Mouse (Mus musculus) neural tube, embryonic 14.5 days (tissue): ENCODE results near the gene Zfp277. TPM values are rescaled to one million over a fixed set of nuclear protein-coding genes. Genes with fewer than 3 reads are reported as not detected.

Source experiments
- ATAC-seq: fragments of 200-750 bp; cut with Nextera tagmentation; 2 replicates; pipeline ENCODE4 v1.8.0; 2017; ENCODE audit warnings: low read depth, mild to moderate bottlenecking, moderate TSS enrichment, moderate library complexity
- H3K27ac ChIP-seq: fragments of 300-500 bp; sonication (generic); 2 replicates; pipeline ENCODE4 v1.5.1; 2014; ENCODE audit warnings: low read depth, mild to moderate bottlenecking, control low read depth, low read length, moderate library complexity, mixed read lengths
- H3K27me3 ChIP-seq: fragments of 300-500 bp; sonication (generic); 2 replicates; pipeline ENCODE4 v1.6.1; 2014; ENCODE audit warnings: low read length; ENCODE audit not compliant: control insufficient read depth, insufficient read depth
- H3K36me3 ChIP-seq: fragments of 300-500 bp; sonication (generic); 2 replicates; pipeline ENCODE4 v1.6.1; 2014; ENCODE audit warnings: low read length, mixed read lengths; ENCODE audit not compliant: control insufficient read depth, insufficient read depth
- H3K4me1 ChIP-seq: fragments of 300-500 bp; sonication (generic); 2 replicates; pipeline ENCODE4 v1.6.1; 2014; ENCODE audit warnings: low read length; ENCODE audit not compliant: control insufficient read depth, insufficient read depth
- H3K4me2 ChIP-seq: fragments of 300-500 bp; sonication (generic); 2 replicates; pipeline ENCODE4 v1.6.1; 2014; ENCODE audit warnings: mild to moderate bottlenecking, low read depth, low read length, control low read depth
- H3K4me3 ChIP-seq: fragments of 300-500 bp; sonication (generic); 2 replicates; pipeline ENCODE4 v1.5.1; 2014; ENCODE audit warnings: low read depth, low read length, control low read depth, mixed read lengths
- H3K9ac ChIP-seq: fragments of 300-500 bp; sonication (generic); replicated peaks from 2 replicates; pipeline ENCODE4 v1.6.1; 2014; ENCODE audit warnings: low read depth, mild to moderate bottlenecking, control low read depth, low read length, mixed read lengths
- H3K9me3 ChIP-seq: fragments of 300-500 bp; sonication (generic); 2 replicates; pipeline ENCODE4 v1.6.1; 2016; ENCODE audit warnings: low read length; ENCODE audit not compliant: control insufficient read depth
- WGBS: fragments of 180-500 bp; shearing (Covaris S2); extraction: QIAGEN DNeasy Blood & Tissue Kit; methylation state at CpG from one replicate; pipeline ENCODE4 v1.1.7; 2014; 5-methylcytosine and 5-hydroxymethylcytosine counted together
- polyA plus RNA-seq: library from polyadenylated mRNA; unstranded; fragments of >200 nt; fragmentation: Nextera tagmentation; extraction: Ambion mirVana; gene quantifications from 2 replicates; pipeline ENCODE4 v1.2.1, GENCODE M21; 2014

Gene Zfp277
- polyA plus RNA-seq, 1 experiment from 2014 or later: 30.6 TPM

GRCm38 (mm10) chr12:40447561-40448355 is 2.1 kb upstream of the Zfp277 start:
- 12% methylated on average over 10 of the region's 10 CpGs for WGBS
- Histone ChIP-seq H3K9me3 (no peaks in the 10 kb centered on the region), H3K9ac (peak overlapping the region; percentile 87), H3K36me3 (no peaks in the 10 kb centered on the region), H3K4me3 (peak overlapping the region; percentile 94), H3K27ac (peak overlapping the region; percentile 94; the same call in 1 of the 2 replicates), H3K4me1 (peaks cover 22% of the 10 kb centered on the region), H3K4me2 (peak overlapping the region; percentile 69), H3K27me3 (no peaks in the 10 kb centered on the region; the same call in 1 of the 2 replicates)
- ATAC-seq: no peak

- Histone ChIP-seq H3K4me3 (peak overlapping the region; percentile 94), H3K9me3 (no peaks in the 10 kb centered on the region), H3K36me3 (no peaks in the 10 kb centered on the region), H3K9ac (peak overlapping the region; percentile 87), H3K4me1 (peaks cover 22% of the 10 kb centered on the region), H3K4me2 (peak overlapping the region; percentile 69), H3K27ac (peak overlapping the region; percentile 94), H3K27me3 (no peaks in the 10 kb centered on the region; the same call in 1 of the 2 replicates)
- ATAC-seq: peak; percentile 10
- whole genome bisulfite sequencing: under 1% methylated on average over 44 of the region's 44 CpGs
Observed at GRCm38 (mm10) chr12:40446450-40447381, 1.0 kb upstream of the Zfp277 start.

- H3K9me3 ChIP-seq: no peaks in the 10 kb centered on the region
- H3K4me1 ChIP-seq: peaks cover 22% of the 10 kb centered on the region
- H3K27ac ChIP-seq: no peak overlapping the region; the same call in 1 of the 2 replicates
- no peaks in the 10 kb centered on the region; the same call in 1 of the 2 replicates for H3K27me3 ChIP-seq
- H3K4me3 ChIP-seq: peak overlapping the region; percentile 94
- WGBS: under 1% methylated on average over 16 of the region's 16 CpGs
- peak; percentile 15 for ATAC-seq
- peak overlapping the region; percentile 56 for H3K9ac ChIP-seq
- no peaks in the 10 kb centered on the region for H3K36me3 ChIP-seq
- peak overlapping the region; percentile 65 for H3K4me2 ChIP-seq
Observed at GRCm38 (mm10) chr12:40445206-40445605, 496 bp downstream of the Zfp277 start.

- no peaks in the 10 kb centered on the region for H3K36me3 ChIP-seq
- 2% methylated on average over 2 of the region's 2 CpGs for WGBS
- H3K27ac ChIP-seq: no peak overlapping the region
- no peak overlapping the region for H3K4me2 ChIP-seq
- ATAC-seq: no peak
- H3K4me3 ChIP-seq: no peak overlapping the region
- H3K27me3 ChIP-seq: no peaks in the 10 kb centered on the region
- no peak overlapping the region for H3K9ac ChIP-seq
- no peaks in the 10 kb centered on the region for H3K4me1 ChIP-seq
- no peaks in the 10 kb centered on the region for H3K9me3 ChIP-seq
Observed at GRCm38 (mm10) chr12:40438049-40438448, 7.7 kb downstream of the Zfp277 start.

- H3K27ac ChIP-seq: no peak overlapping the region
Observed at GRCm38 (mm10) chr12:40434101-40434500, 11.6 kb downstream of the Zfp277 start.

GRCm38 (mm10) chr12:40431075-40431474 is 14.6 kb downstream of the Zfp277 start:
- no peak for ATAC-seq
- Histone ChIP-seq H3K9me3 (no peaks in the 10 kb centered on the region), H3K4me3 (no peak overlapping the region), H3K9ac (no peak overlapping the region), H3K4me1 (no peaks in the 10 kb centered on the region), H3K27ac (no peak overlapping the region), H3K36me3 (no peaks in the 10 kb centered on the region), H3K27me3 (no peaks in the 10 kb centered on the region), H3K4me2 (no peak overlapping the region)
- 40% methylated on average over 5 of the region's 5 CpGs for WGBS

More at GRCm38 (mm10) chr12:40434101-40434500, 11.6 kb downstream of the Zfp277 start:
- Histone ChIP-seq H3K9ac (no peak overlapping the region), H3K4me3 (no peak overlapping the region), H3K36me3 (no peaks in the 10 kb centered on the region), H3K27me3 (no peaks in the 10 kb centered on the region), H3K4me1 (no peaks in the 10 kb centered on the region), H3K9me3 (no peaks in the 10 kb centered on the region), H3K4me2 (no peak overlapping the region)
- 36% methylated on average over 3 of the region's 3 CpGs for WGBS
- ATAC-seq: no peak

GRCm38 (mm10) chr12:40429976-40430375 is 15.7 kb downstream of the Zfp277 start:
- H3K4me1 ChIP-seq: no peaks in the 10 kb centered on the region
- ATAC-seq: no peak
- WGBS: 72% methylated on average over 3 of the region's 3 CpGs
- H3K4me3 ChIP-seq: no peak overlapping the region
- no peak overlapping the region for H3K4me2 ChIP-seq
- H3K9me3 ChIP-seq: no peaks in the 10 kb centered on the region
- H3K9ac ChIP-seq: no peak overlapping the region
- no peak overlapping the region for H3K27ac ChIP-seq
- H3K27me3 ChIP-seq: no peaks in the 10 kb centered on the region
- no peaks in the 10 kb centered on the region for H3K36me3 ChIP-seq

GRCm38 (mm10) chr12:40427606-40428005 is 18.1 kb downstream of the Zfp277 start:
- no peaks in the 10 kb centered on the region for H3K36me3 ChIP-seq
- no peak overlapping the region for H3K4me2 ChIP-seq
- H3K9ac ChIP-seq: no peak overlapping the region
- no peak overlapping the region for H3K27ac ChIP-seq
- H3K9me3 ChIP-seq: no peaks in the 10 kb centered on the region
- no peaks in the 10 kb centered on the region for H3K27me3 ChIP-seq
- no peaks in the 10 kb centered on the region for H3K4me1 ChIP-seq
- WGBS: 91% methylated on average over 10 of the region's 10 CpGs
- ATAC-seq: no peak
- H3K4me3 ChIP-seq: no peak overlapping the region
